Mouse (Mus musculus) megakaryocyte, embryonic 14.5 days (primary cell): ENCODE results near the gene Abcc9.

Source experiments
- FLI1 ChIP-seq: IDR thresholded peaks from 2 replicates; pipeline ENCODE4 v1.6.1; 2012; ENCODE audit warnings: low read length, inconsistent platforms, mixed read lengths
- GATA1 ChIP-seq: IDR thresholded peaks from 3 replicates; pipeline ENCODE4 v1.6.1; 2012; ENCODE audit warnings: mixed read lengths, low read length, inconsistent platforms, borderline replicate concordance

GRCm38 (mm10) chr6:142701652-142702637 lies at the start of gene Abcc9:
- TF ChIP-seq GATA1 (no peak), FLI1 (no peak)
